Mouse (Mus musculus) stomach, postnatal 0 days (tissue): ENCODE data around the gene Eif5. TPM values are rescaled to one million over a fixed set of nuclear protein-coding genes. Genes with fewer than 3 reads are reported as not detected.

Experiments used
- ATAC-seq: fragments of 200-750 bp; cut with Nextera tagmentation; 2 replicates; pipeline ENCODE4 v1.8.0; 2017; ENCODE audit not compliant: low FRiP score, low TSS enrichment
- DNase-seq: peaks from one replicate; pipeline ENCODE4 v3.0.0-alpha.2; 2016; ENCODE audit warnings: low spot score
- H3K27ac ChIP-seq: fragments of 300-500 bp; sonication (generic); replicated peaks from 2 replicates; pipeline ENCODE4 v1.5.1; 2014; ENCODE audit warnings: mild to moderate bottlenecking, control low read depth
- H3K27me3 ChIP-seq: fragments of 300-500 bp; sonication (generic); 2 replicates; pipeline ENCODE4 v1.6.1; 2014; ENCODE audit warnings: low read length; ENCODE audit not compliant: control insufficient read depth, insufficient read depth
- H3K36me3 ChIP-seq: fragments of 300-500 bp; sonication (generic); 2 replicates; pipeline ENCODE4 v1.6.1; 2014; ENCODE audit warnings: low read length, mixed read lengths; ENCODE audit not compliant: control insufficient read depth, insufficient read depth
- H3K4me1 ChIP-seq: fragments of 300-500 bp; sonication (generic); replicated peaks from 2 replicates; pipeline ENCODE4 v1.6.1; 2014; ENCODE audit warnings: antibody characterized with exemption; ENCODE audit not compliant: control insufficient read depth, insufficient read depth
- H3K4me2 ChIP-seq: fragments of 300-500 bp; sonication (generic); replicated peaks from 2 replicates; pipeline ENCODE4 v1.6.1; 2014; ENCODE audit warnings: low read depth, mild to moderate bottlenecking, control low read depth, moderate library complexity
- H3K4me3 ChIP-seq: fragments of 300-500 bp; sonication (generic); 2 replicates; pipeline ENCODE4 v1.5.1; 2014; ENCODE audit warnings: low read depth, low read length, control low read depth
- H3K9ac ChIP-seq: fragments of 300-500 bp; sonication (generic); 2 replicates; pipeline ENCODE4 v1.6.1; 2014; ENCODE audit warnings: mild to moderate bottlenecking, low read length, control low read depth, mixed read lengths
- H3K9me3 ChIP-seq: fragments of 300-500 bp; sonication (generic); 2 replicates; pipeline ENCODE4 v1.6.1; 2016; ENCODE audit warnings: low read length; ENCODE audit not compliant: control insufficient read depth
- CTCF ChIP-seq: IDR thresholded peaks from 2 replicates; pipeline ENCODE4 v1.5.1; 2016; ENCODE audit warnings: antibody characterized with exemption, low read depth, mild to moderate bottlenecking, moderate library complexity
- EP300 ChIP-seq: optimal IDR thresholded peaks from 2 replicates; pipeline ENCODE3; 2016; ENCODE audit warnings: antibody characterized with exemption
- WGBS: fragments of 180-500 bp; shearing (Covaris S2); extraction: QIAGEN DNeasy Blood & Tissue Kit; methylation state at CpG from one replicate; pipeline ENCODE4 v1.1.7; 2014; 5-methylcytosine and 5-hydroxymethylcytosine counted together
- polyA plus RNA-seq: library from polyadenylated mRNA; unstranded; fragments of >200 nt; fragmentation: Nextera tagmentation; extraction: Ambion mirVana; gene quantifications from 2 replicates; pipeline ENCODE4 v1.2.1, GENCODE M21; 2015

Gene Eif5
- polyA plus RNA-seq, 1 experiment from 2014 or later: 455 TPM

DNA sequence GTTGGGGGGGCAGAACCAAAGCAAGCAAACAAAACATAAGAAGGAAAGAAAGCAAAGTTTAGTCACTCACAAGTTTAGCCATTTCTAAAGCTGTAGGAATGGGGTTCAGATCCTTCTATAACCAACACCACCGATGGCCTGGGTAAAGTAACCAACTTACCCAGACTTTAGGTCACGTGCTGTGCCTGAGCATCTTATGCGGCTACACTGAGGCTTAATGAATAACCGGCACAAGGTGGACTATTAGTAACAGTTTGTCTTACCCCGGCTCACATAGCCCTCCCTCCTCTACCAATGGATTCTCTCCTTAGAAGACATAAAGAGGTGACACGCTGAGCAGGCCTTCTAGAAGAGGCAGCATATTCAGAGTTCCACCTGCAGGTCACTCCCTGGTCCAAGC lies 35.5 kb downstream of the Eif5 start:
- Histone ChIP-seq H3K4me2 (peak overlapping the region; percentile 89), H3K9ac (no peak overlapping the region), H3K4me3 (peak overlapping the region; percentile 100; the same call in 1 of the 2 replicates), H3K4me1 (no peaks in the 10 kb centered on the region; the same call in 1 of the 2 replicates), H3K27me3 (no peaks in the 10 kb centered on the region), H3K27ac (no peak overlapping the region), H3K36me3 (no peaks in the 10 kb centered on the region), H3K9me3 (no peaks in the 10 kb centered on the region)
- ATAC-seq (no peak), DNase-seq (no peak)
- no peak for TF ChIP-seq CTCF
- no peak for TF ChIP-seq EP300
- 39% methylated on average over 6 of the region's 6 CpGs for WGBS

DNA sequence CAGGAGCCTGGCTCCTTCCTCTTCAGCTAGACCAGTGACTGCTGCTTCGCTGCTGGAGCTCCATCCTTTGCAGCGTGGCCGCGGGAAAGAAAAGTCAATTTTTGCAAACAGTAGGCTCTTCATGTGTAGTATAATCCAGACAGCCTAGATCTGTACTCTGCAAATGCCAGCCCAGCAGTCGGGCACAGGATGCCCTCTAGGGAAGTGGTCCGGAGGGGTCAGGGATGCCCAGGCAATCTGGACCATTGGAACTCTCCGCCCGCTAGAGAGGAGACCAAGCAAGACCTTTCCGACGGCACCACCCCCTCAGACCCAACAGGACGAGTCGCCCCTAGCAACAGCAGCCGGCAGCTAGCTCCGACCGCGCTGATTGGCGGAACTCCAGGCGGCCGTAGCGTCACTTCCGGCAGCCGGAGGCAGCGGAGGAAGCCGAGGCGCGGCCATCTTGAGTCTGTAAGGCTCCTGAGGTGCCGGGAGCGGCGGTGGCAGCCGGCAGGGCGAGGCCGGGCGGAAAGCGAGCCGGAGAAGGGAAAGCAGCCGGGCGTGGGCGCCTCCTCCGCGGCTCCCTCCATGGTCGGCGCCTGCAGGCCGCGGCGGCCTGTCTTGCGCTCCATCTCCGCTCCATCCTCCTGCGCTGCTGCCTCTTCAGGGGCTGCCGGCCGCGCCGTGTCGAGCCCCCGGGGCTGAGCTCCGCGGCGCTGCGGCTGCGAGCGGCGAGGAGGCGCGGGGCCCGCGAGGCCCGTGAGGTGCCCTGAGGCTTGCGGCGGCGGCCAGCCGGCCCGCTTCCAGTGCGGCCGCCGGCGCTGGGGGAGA lies 36.5 kb downstream of the Eif5 start, which contains the start of gene Mark3:
TSS of gene Mark3 (plus strand) at position 450 of the 813 bp plus-strand sequence.
- Histone ChIP-seq H3K4me3 (peak within 1 kb of the TSS; percentile 100), H3K27me3 (no peaks in the 10 kb centered on the region), H3K4me2 (peak within 1 kb of the TSS; percentile 89), H3K9me3 (no peaks in the 10 kb centered on the region), H3K27ac (peak within 1 kb of the TSS; percentile 96), H3K4me1 (no peaks in the 10 kb centered on the region; the same call in 1 of the 2 replicates), H3K36me3 (no peaks in the 10 kb centered on the region), H3K9ac (peak within 1 kb of the TSS; percentile 97)
- TF ChIP-seq CTCF (no peak), EP300 (no peak)
- DNase-seq (peak; percentile 97), ATAC-seq (peak; percentile 98)
- under 1% methylated on average over 57 of the region's 75 CpGs for WGBS

DNA sequence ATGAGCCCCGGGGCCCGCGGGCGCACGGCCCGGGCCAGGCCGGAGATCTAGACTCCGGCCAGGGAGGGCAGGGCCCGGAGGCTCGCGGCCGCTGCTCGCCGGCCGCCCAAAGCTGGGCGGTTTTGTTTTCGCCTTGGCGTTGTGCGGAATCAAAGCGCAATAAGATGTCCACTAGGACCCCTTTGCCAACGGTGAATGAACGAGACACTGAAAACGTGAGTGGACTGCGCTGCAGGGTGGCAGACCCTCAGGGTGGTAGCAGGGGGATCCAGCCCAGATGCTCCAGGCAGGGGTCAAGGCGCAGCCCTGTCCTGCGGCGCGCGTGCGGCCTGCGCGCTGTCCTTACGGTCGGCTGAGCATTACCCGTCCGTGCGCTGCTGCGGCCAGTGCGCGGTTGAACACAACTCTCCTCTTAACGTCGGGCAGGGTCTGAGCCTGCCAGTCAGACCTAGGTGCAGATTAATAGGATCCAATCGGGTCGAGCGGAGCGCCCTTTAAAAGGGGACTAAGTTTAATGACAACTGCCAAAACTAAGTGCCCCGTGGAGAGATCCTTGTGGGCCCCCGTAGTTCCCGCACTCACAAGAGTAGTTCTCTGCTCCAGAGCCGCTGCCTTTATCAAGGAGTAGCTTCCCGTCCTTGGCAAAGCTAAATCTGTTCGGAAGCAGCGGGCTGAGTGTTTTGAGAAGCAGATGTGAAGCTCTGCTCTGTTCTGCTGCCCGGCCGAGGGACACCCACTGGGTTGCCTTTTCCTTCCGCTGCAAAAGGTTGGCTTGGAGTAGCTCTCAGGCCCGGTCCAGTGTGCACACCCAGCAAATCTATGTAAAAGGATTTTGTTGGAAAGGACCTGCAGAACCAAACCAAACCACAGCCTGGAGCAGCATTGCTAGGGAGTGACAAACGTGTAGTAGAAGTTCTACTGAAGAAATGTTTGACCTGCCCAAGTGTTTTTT lies 37.3 kb downstream of the Eif5 start:
- DNase-seq (peak; percentile 46), ATAC-seq (peak; percentile 38)
- no peaks in the 10 kb centered on the region for H3K27me3 ChIP-seq
- peak overlapping the region; percentile 100 for H3K4me3 ChIP-seq
- peak overlapping the region; percentile 89 for H3K4me2 ChIP-seq
- H3K27ac ChIP-seq: peak overlapping the region; percentile 96
- H3K4me1 ChIP-seq: no peaks in the 10 kb centered on the region; the same call in 1 of the 2 replicates
- WGBS: under 1% methylated on average over 58 of the region's 58 CpGs
- H3K9ac ChIP-seq: peak overlapping the region; percentile 97
- no peak for TF ChIP-seq CTCF
- no peak for TF ChIP-seq EP300
- H3K9me3 ChIP-seq: no peaks in the 10 kb centered on the region
- no peaks in the 10 kb centered on the region for H3K36me3 ChIP-seq

GRCm38 (mm10) chr12:111583058-111583457 lies 45.2 kb downstream of the Eif5 start:
- H3K9me3 ChIP-seq: no peaks in the 10 kb centered on the region
- no peak overlapping the region for H3K27ac ChIP-seq
- no peak overlapping the region for H3K4me3 ChIP-seq
- DNase-seq (no peak), ATAC-seq (no peak)
- no peak overlapping the region for H3K4me2 ChIP-seq
- H3K36me3 ChIP-seq: no peaks in the 10 kb centered on the region
- no peak overlapping the region for H3K9ac ChIP-seq
- H3K4me1 ChIP-seq: no peaks in the 10 kb centered on the region
- H3K27me3 ChIP-seq: no peaks in the 10 kb centered on the region
- TF ChIP-seq EP300: no peak
- TF ChIP-seq CTCF: no peak
- WGBS: 74% methylated on average over 1 of the region's 1 CpGs

GRCm38 (mm10) chr12:111584401-111584800 lies 46.6 kb downstream of the Eif5 start:
- no peak overlapping the region for H3K27ac ChIP-seq
- H3K27me3 ChIP-seq: no peaks in the 10 kb centered on the region
- DNase-seq: no peak
- ATAC-seq: no peak
- no peak for TF ChIP-seq EP300
- TF ChIP-seq CTCF: no peak
- no peak overlapping the region for H3K9ac ChIP-seq
- H3K4me1 ChIP-seq: no peaks in the 10 kb centered on the region
- H3K4me2 ChIP-seq: no peak overlapping the region
- H3K36me3 ChIP-seq: no peaks in the 10 kb centered on the region
- H3K9me3 ChIP-seq: no peaks in the 10 kb centered on the region
- 34% methylated on average over 1 of the region's 1 CpGs for WGBS
- H3K4me3 ChIP-seq: no peak overlapping the region
